Mouse (Mus musculus) heart, embryonic 11.5 days (tissue): Measurements from ENCODE around the gene Smtn. TPM values are rescaled to one million over a fixed set of nuclear protein-coding genes. Genes with fewer than 3 reads are reported as not detected.

ENCODE experiments used
- ATAC-seq: fragments of 200-750 bp; cut with Nextera tagmentation; replicated peaks from 2 replicates; pipeline ENCODE4 v1.8.0; 2017; ENCODE audit warnings: moderate library complexity; ENCODE audit not compliant: insufficient number of reproducible peaks, low FRiP score, low TSS enrichment
- H3K27ac ChIP-seq: fragments of 300-500 bp; sonication (generic); 2 replicates; pipeline ENCODE4 v1.5.1; 2014; ENCODE audit warnings: mild to moderate bottlenecking, low read depth, low read length
- H3K27me3 ChIP-seq: fragments of 300-500 bp; sonication (generic); 2 replicates; pipeline ENCODE4 v1.6.1; 2014; ENCODE audit warnings: mild to moderate bottlenecking, low read length, mixed read lengths; ENCODE audit not compliant: control insufficient read depth, insufficient read depth
- H3K36me3 ChIP-seq: fragments of 300-500 bp; sonication (generic); 2 replicates; pipeline ENCODE4 v1.6.1; 2014; ENCODE audit warnings: mild to moderate bottlenecking, low read length, moderate library complexity, mixed read lengths; ENCODE audit not compliant: control insufficient read depth, insufficient read depth
- H3K4me1 ChIP-seq: fragments of 300-500 bp; sonication (generic); 2 replicates; pipeline ENCODE4 v1.6.1; 2014; ENCODE audit warnings: low read length; ENCODE audit not compliant: control insufficient read depth, insufficient read depth
- H3K4me2 ChIP-seq: fragments of 300-500 bp; sonication (generic); 2 replicates; pipeline ENCODE4 v1.6.1; 2014; ENCODE audit warnings: mild to moderate bottlenecking, moderate library complexity
- H3K4me3 ChIP-seq: fragments of 300-500 bp; sonication (generic); 2 replicates; pipeline ENCODE4 v1.5.1; 2014; ENCODE audit warnings: low read depth, low read length
- H3K9ac ChIP-seq: fragments of 300-500 bp; sonication (generic); 2 replicates; pipeline ENCODE4 v1.6.1; 2014; ENCODE audit warnings: mild to moderate bottlenecking, low read depth, low read length, moderate library complexity
- H3K9me3 ChIP-seq: fragments of 300-500 bp; sonication (generic); replicated peaks from 2 replicates; pipeline ENCODE4 v1.6.1; 2016; ENCODE audit warnings: low read length; ENCODE audit not compliant: control insufficient read depth
- WGBS: fragments of 180-500 bp; shearing (Covaris S2); extraction: QIAGEN DNeasy Blood & Tissue Kit; methylation state at CpG from one replicate; pipeline ENCODE4 v1.1.7; 2014; ENCODE audit not compliant: insufficient replicate concordance; 5-methylcytosine and 5-hydroxymethylcytosine counted together
- polyA plus RNA-seq: library from polyadenylated mRNA; unstranded; fragments of >200 nt; fragmentation: Nextera tagmentation; extraction: Ambion mirVana; gene quantifications from 2 replicates; pipeline ENCODE4 v1.2.1, GENCODE M21; 2014

Smtn gene
- polyA plus RNA-seq, 1 experiment from 2014 or later: 66.9 TPM

DNA sequence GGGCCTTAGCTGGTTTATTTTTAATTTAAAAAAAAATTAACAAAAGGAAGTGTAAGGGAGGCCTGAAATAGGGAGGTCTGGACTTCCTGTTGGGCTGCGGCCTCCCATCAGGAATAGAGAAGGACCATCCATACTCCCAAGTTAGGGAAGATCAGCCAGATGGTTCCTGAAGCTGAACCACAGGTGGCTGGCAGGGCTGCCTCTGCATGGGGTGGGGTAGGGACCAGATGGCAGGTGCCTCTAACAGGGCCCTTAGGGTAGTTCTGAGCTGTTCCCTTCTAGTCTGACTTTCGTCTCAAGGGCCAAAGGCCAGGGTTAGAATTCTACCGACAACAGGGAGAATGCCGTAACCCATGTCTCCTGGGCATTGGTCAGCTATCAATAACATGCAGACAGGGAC is 24.8 kb downstream of the Smtn start:
- no peak overlapping the region for H3K9ac ChIP-seq
- no peak overlapping the region for H3K27ac ChIP-seq
- ATAC-seq: no peak
- H3K36me3 ChIP-seq: peaks cover 4% of the 10 kb centered on the region; the same call in 1 of the 2 replicates
- no peaks in the 10 kb centered on the region for H3K9me3 ChIP-seq
- peaks cover 18% of the 10 kb centered on the region for H3K4me1 ChIP-seq
- peak overlapping the region; percentile 84 for H3K4me2 ChIP-seq
- peak overlapping the region; percentile 63; the same call in 1 of the 2 replicates for H3K4me3 ChIP-seq
- H3K27me3 ChIP-seq: peaks cover 5% of the 10 kb centered on the region; the same call in 1 of the 2 replicates
- 75% methylated on average over 4 of the region's 4 CpGs for WGBS

DNA sequence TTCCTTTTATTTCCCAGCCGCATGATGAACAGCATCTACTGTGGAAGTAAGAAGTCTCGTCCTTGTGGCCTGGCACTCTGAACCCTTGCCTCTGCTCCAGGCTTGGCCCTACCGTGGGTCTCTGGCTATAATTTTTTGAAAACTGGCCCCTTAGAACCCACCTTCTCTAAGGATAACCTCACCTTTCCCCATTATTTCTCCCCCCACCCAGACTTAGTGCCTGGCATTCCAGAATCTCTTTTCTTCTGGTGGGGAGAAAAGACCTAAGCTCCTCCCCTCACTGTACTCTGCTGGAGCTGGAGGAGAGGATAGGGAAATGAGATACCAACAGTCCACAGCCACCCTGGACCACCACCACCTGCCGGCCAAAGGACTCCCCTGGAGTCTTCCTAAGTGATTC is 25.2 kb downstream of the Smtn start:
- Histone ChIP-seq H3K36me3 (no peaks in the 10 kb centered on the region), H3K27ac (no peak overlapping the region), H3K9ac (peak overlapping the region; percentile 74), H3K4me3 (peak overlapping the region; percentile 63), H3K4me1 (peaks cover 18% of the 10 kb centered on the region), H3K27me3 (peaks cover 5% of the 10 kb centered on the region; the same call in 1 of the 2 replicates), H3K4me2 (peak overlapping the region; percentile 84), H3K9me3 (no peaks in the 10 kb centered on the region)
- no peak for ATAC-seq
- WGBS: 8% methylated on average over 4 of the region's 4 CpGs

DNA sequence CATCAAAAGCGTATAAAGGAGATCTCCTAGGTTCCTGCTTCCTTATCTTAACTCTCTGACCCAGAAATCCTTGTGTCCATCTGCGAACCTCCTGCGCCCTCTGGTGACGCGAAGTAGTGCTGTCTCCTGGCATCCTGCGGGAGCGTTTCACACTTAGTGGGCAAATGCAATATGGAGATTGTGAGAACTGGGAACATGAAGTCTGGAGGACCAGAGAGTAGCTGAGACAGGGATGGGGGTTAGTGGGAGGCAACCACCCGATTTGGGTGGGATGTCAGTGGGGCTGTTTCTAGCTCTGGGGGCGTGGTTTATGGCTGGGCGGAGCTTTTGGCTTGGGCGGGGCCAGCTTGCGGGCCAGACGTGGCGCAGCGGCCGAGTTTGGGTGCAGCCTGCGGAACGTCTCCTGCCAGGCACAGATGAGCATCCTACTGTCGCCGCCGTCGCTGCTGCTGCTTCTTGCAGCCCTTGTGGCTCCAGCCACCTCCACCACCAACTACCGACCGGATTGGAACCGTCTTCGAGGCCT is 25.8 kb downstream of the Smtn start, which contains the start of gene Selenom:
Gene Selenom (plus strand): TSS at position 156 of the 526 bp plus-strand sequence.
- Histone ChIP-seq H3K27me3 (peaks cover 5% of the 10 kb centered on the region; the same call in 1 of the 2 replicates), H3K27ac (peak within 1 kb of the TSS; percentile 17; the same call in 1 of the 2 replicates), H3K4me3 (peak within 1 kb of the TSS; percentile 63), H3K36me3 (no peaks in the 10 kb centered on the region), H3K4me1 (peaks cover 18% of the 10 kb centered on the region), H3K4me2 (peak within 1 kb of the TSS; percentile 84), H3K9me3 (no peaks in the 10 kb centered on the region), H3K9ac (peak within 1 kb of the TSS; percentile 74)
- peak; percentile 68 for ATAC-seq
- 1% methylated on average over 26 of the region's 26 CpGs for WGBS

DNA sequence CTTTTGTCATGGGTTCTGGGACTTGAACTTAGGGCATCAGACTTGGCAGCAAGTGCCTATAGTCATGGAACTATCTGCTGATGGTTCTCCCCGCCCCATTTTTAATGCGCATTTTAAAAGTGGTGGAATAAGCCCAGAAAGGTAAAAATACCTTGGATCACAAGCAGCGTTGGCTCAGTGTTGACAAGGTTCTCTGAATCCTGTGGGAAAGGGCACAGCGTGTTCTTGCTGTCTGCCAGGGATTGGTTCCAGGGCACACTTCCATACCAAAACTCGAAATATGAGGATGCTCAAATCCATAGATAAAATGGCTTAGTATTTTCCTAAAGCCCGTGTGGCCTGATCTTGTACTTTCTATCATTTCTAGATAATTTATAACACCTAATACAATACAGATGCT is 27.1 kb downstream of the Smtn start:
- ATAC-seq: no peak
- Histone ChIP-seq H3K4me3 (no peak overlapping the region), H3K9me3 (no peaks in the 10 kb centered on the region), H3K4me2 (no peak overlapping the region), H3K27ac (no peak overlapping the region), H3K4me1 (peaks cover 24% of the 10 kb centered on the region), H3K27me3 (peaks cover 5% of the 10 kb centered on the region; the same call in 1 of the 2 replicates), H3K9ac (no peak overlapping the region), H3K36me3 (no peaks in the 10 kb centered on the region)
- WGBS: 69% methylated on average over 6 of the region's 6 CpGs

DNA sequence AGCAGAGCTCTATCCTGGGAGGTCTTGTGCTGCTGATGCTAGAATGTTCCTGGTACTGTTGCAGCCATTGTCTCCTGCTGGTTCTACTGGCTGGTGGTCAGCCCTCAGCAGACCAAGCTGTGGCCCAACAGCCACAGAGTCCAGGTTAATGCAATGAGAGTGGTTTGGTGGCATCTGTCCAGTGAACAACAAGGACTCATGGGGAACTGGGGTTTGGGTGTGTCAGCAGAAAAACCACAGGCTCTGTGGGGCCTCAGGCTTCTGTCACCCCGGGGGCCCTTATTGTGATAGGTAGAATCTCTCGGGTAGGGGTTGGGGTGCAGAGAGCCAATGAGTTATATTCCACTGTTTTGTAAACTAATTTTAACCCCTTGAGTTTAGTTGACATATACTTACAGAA is 30.1 kb downstream of the Smtn start:
- no peaks in the 10 kb centered on the region for H3K27me3 ChIP-seq
- H3K4me2 ChIP-seq: no peak overlapping the region
- H3K9me3 ChIP-seq: no peaks in the 10 kb centered on the region
- no peak overlapping the region for H3K4me3 ChIP-seq
- H3K4me1 ChIP-seq: peaks cover 11% of the 10 kb centered on the region; the same call in 1 of the 2 replicates
- 76% methylated on average over 2 of the region's 2 CpGs for WGBS
- H3K27ac ChIP-seq: no peak overlapping the region
- H3K36me3 ChIP-seq: no peaks in the 10 kb centered on the region
- no peak for ATAC-seq
- no peak overlapping the region for H3K9ac ChIP-seq

DNA sequence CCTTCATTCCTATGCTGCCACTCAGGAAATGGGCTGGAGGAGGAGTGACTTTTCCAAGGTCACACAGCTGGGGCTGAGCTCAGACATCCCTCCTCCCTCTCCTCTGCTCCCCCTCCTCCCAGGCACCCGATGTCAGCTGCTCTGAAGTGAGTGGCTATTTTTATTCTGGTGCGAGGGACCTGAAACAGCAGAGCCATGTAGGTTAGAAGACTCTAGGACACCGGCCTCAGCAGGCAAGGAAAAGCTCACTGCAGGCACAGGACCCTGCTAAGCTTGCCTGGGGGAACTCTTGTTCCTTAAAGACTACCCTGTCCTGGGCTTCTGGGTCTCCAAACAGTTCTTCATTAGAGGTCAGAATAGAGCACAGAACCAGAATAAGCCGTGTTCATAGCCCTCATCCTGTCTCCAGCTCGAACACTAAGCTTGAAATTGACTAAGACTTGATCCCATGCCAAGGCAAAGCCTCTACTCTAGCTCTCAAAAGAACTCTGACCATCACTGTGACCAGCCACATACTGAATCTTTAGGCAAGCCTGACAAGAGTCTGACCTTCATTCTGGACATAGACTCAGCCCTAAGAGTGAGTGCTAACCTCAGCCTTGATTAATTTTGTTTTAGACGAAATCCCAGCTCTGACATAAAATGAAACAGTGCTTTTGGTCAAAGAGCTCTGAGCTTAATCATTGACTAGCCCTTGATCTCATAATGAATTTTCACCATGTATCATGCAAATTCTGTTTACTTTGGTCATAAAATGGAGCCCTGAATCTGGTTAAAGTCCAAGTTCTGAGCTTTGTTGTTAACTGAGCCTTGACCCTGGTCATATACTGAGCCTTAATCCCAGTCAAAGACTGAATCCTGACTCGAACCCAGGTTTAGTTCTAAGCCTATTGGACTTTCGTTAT is 31.0 kb downstream of the Smtn start:
- no peak overlapping the region for H3K9ac ChIP-seq
- WGBS: 51% methylated on average over 8 of the region's 8 CpGs

DNA sequence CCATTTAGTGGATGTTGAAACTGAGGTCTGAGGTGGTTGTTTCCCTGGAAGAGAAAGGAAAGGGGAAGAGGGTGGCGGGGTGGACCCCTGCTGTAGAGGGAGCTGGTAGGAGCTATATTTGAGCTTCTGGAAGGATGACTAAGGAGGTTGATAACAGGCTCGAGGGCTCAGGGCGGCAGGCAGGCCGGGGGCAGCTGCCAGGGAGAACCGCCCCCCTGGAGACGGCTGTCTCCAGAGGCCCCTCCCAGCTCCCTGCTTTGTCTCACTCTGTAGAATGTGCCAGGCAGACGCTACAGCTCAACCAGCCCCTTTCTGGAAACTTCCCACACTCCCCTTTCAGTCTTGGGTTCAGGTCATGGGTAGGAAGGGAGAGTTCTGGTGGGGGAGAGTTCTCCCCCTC is 32.2 kb downstream of the Smtn start:
- Histone ChIP-seq H3K27ac (peak overlapping the region; percentile 60; the same call in 1 of the 2 replicates), H3K4me3 (no peak overlapping the region), H3K4me2 (no peak overlapping the region), H3K36me3 (no peaks in the 10 kb centered on the region), H3K4me1 (peaks cover 13% of the 10 kb centered on the region), H3K9ac (0 out of 2 replicates have a peak overlapping the region, but pooled peaks have one; percentile 5), H3K9me3 (no peaks in the 10 kb centered on the region), H3K27me3 (peaks cover 7% of the 10 kb centered on the region)
- ATAC-seq: no peak
- 17% methylated on average over 7 of the region's 7 CpGs for WGBS

More for the DNA sequence above, 31.0 kb downstream of the Smtn start:
- no peaks in the 10 kb centered on the region for H3K36me3 ChIP-seq
- H3K4me2 ChIP-seq: no peak overlapping the region
- peaks cover 13% of the 10 kb centered on the region for H3K4me1 ChIP-seq
- no peak overlapping the region for H3K4me3 ChIP-seq
- peak overlapping the region; percentile 60 for H3K27ac ChIP-seq
- 0 out of 2 replicates have a peak, but pooled peaks have one; percentile 28 for ATAC-seq
- no peaks in the 10 kb centered on the region for H3K9me3 ChIP-seq
- H3K27me3 ChIP-seq: no peaks in the 10 kb centered on the region

DNA sequence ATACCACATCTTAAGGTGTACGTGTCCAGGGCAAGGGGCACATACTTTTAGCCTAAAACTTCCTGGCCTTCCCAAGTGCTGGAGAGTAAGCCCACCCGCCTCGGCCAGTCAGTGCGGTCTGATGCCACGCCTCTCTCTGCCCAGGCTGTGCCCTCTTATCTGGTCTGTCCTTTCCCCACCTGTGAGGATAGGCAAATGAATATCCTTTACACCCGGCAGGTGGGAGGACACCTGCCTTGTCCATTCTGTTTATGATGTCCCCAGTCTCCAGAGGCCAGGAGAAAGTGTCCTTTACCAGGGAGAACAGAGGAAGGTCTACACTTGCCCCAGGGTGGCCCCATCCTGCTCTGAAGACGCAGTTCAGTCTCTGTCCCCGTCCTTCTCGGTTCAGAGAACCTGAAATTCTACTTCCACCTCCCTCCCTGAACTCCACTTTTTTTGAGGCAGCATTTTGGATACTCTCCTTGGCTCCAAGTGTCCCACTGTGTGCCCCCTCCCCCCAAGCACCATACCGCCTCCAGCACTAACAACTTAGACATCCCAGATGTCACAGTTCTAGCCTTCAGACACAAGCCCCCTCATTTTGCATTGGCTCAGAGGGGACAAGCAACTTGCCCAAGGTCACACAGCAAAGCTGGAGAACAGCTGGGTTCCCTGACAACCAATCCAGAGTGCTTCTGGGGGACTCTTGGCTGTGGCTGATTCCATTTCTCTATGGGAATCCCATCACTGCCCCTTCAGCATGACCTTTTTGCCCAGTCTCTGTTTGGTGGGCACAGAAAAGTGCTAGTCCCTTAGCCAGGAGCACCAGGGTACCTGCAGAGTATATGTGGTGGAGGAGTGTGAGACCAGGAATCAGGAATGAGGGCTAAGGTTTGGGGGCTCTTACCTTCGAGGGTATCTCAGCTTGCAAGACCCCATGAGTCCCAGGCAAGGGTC is 36.4 kb downstream of the Smtn start:
- Histone ChIP-seq H3K27me3 (peaks cover 15% of the 10 kb centered on the region), H3K4me2 (peak overlapping the region; percentile 58), H3K27ac (no peak overlapping the region), H3K4me3 (peak overlapping the region; percentile 40), H3K4me1 (peaks cover 13% of the 10 kb centered on the region), H3K36me3 (no peaks in the 10 kb centered on the region), H3K9ac (peak overlapping the region; percentile 59), H3K9me3 (no peaks in the 10 kb centered on the region)
- no peak for ATAC-seq
- WGBS: 54% methylated on average over 11 of the region's 11 CpGs
